Mouse (Mus musculus): Measurements from ENCODE around the gene Cdca8.

- no peak for TF ChIP-seq POLR2A (IDR thresholded peaks at IDR 0.05; ENCODE audit: insufficient read depth, low read length)
- TF ChIP-seq EP300 (IDR thresholded peaks at IDR 0.05; ENCODE audit: insufficient read depth, low read depth, low read length): no peak
Observed at GRCm38 (mm10) chr4:124957284-124957683, 18.2 kb upstream of the Cdca8 start.
